Mouse (Mus musculus): ENCODE results near the gene Ank3.

The Ank3 gene

GRCm38 (mm10) chr10:69915566-69915965, 517.0 kb downstream of the Ank3 start:
- no peak for DNase-seq

GRCm38 (mm10) chr10:69916205-69916604, 517.6 kb downstream of the Ank3 start:
- no peak for DNase-seq

- no peak for DNase-seq
These were observed 518.3 kb downstream of the Ank3 start for GRCm38 (mm10) chr10:69916689-69917435.

GRCm38 (mm10) chr10:69917711-69918110, 519.1 kb downstream of the Ank3 start:
- DNase-seq: no peak

DNA sequence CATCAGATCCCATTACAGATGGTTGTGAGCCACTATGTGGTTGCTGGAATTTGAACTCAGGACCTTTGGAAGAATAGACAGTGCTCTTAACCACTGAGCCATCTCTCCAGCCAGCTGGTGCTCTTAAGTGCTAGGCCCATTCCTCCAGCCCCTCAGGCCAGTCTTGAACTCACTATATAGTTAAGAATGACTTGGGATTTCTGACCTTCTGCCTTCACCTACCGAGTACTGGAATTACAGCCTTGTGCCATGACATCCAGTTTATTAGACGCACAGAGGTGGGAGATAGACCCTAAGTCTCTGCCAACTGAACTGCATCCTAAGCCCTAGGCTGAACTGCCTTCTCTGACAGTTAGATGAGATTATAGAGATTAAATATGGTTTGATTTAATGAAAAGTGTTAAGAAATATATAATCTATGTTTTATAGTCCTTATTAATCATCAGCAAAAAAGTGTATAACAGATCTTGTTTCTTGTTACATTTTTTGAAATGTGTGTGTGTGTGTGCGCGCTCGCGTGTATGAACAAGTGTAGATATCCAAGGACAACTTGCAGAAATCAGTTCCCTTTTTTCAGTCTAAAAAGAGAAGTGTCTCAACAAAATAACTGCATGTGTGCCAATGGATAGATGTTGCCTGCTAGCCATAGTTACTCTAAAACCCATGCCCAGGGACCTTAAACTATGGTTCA, 520.0 kb downstream of the Ank3 start:
- DNase-seq: no peak

GRCm38 (mm10) chr10:69919152-69919492, 520.5 kb downstream of the Ank3 start:
- DNase-seq: no peak

DNA sequence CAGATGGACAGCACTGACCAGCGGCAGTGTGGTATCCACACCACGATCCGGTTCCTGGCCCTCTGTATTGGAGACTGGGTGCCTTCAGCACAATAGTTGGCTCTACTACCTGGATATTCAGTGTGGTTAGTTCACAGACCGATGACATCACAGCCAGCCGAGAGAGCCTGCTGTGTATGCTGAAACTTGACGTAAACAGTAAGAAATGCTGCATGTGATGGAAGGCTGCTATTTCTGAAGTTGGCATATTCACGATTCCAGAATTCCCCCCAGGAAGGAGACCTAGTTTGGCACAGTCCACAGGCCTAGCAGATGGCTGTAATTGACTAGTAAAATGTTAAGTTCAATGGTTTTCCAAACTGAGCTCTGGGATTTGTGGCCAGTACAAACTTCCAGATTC, 521.2 kb downstream of the Ank3 start:
- DNase-seq: no peak

GRCm38 (mm10) chr10:69922076-69922475, 523.5 kb downstream of the Ank3 start:
- no peak for DNase-seq

GRCm38 (mm10) chr10:69923801-69924200, 525.2 kb downstream of the Ank3 start:
- no peak for DNase-seq

- DNase-seq: no peak
These were observed 525.7 kb downstream of the Ank3 start for GRCm38 (mm10) chr10:69924321-69924720.

- no peak for DNase-seq
These were observed 526.3 kb downstream of the Ank3 start for GRCm38 (mm10) chr10:69924845-69925244.

- no peak for DNase-seq
These were observed 526.9 kb downstream of the Ank3 start for GRCm38 (mm10) chr10:69925285-69926157.

DNA sequence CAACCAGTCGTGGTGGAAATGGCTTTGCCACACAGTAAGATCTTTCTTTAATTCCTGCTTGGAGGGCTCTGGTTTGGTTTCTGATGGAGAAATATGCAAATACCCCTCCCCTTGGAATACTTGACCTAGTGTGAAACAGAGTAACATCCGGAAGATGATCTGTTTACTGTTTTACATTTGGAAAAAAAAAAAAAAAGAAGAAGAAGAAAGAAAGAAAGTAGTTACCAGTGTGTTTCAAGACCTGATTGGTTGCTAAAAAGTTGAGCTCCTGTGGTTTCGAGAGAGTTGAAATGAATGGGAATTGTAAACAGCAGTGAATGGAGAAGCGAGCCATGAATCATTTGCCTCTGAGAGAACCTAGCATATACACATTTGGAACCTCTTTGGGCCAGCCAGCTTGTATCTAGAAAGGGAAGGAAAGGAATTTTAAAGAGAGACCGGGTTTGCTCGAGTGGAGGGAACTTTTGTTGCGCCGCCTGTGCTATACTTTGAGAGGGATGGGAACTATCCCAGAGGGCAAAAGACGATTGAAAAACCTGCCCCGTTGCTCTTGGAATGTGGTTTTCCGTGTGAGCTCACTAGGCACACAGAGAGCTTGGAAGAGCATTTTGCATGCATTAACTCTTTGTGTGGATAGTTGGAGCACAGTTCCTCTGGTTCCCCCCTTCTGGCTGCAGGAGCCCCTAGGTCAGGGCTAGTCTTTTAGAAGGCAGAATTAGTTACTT, 527.7 kb downstream of the Ank3 start:
- DNase-seq: no peak

DNA sequence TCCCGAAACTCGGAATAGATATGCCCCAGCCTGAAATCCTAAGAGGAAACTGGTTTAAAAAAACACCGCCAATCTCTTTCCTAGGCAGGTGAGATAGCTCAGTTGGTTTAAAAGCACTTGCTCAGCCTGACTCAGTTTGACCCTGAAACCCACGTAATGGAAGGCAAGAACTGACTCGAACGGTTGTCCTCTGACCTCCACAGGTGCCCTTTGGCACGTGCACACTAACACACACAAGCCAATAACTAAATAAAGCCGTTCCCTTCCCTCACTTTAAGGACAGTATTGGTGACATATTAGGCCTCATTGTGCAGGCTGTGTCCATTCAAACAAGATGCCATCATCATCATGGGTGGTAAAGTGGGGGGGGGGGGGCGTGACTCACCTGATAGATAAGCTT, 528.4 kb downstream of the Ank3 start:
- DNase-seq: no peak

- no peak for DNase-seq
These were observed 529.8 kb downstream of the Ank3 start for GRCm38 (mm10) chr10:69928358-69928757.

DNA sequence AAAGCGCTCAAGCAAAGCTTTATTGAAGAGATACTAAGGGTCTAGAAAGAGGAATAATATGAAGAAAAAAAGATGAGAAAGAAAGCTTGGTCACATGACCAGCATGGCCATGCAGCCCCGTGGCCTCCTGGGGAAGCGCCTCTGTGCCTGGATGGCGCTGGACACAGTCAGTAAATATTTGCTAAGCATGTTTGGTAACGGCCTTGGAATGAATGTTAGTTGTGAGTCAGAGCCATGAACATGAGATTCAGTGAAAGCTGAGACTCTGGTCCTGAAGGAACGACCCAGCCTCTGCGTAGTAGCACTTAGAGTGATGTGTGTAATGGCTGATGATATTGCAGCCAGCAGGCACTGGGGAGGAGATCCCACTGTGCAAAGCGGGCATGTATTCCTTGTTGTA, 531.9 kb downstream of the Ank3 start:
- no peak for DNase-seq

DNA sequence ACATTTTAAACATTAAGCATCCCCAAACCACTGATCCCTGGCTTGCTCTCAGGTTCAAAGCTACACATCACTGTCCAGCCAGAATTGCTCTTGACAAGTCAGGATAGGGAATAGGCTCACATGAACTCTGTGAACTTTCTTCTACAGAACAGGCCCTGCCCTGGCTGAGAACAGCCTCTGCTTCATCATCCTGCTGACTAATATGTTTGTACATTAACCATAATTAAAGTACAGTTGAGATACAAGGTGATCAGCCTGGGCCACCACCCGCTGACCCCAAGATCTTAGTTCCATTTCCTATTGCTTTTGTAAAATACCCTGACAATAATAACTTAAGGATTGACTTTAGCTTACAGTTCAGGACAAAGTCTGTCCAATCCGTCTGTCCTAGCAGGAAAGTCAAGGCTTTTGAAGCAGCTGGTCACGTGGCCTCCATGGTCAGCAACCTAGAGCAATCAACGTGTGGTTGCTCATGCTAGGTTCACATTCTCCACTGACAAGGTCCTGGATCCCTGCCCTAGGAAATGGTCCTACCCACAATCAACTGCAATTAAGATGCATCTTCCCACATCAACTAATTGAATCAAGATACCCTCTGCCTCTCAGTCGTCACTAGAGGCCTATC, 538.0 kb downstream of the Ank3 start:
- DNase-seq: no peak

- DNase-seq: no peak
These were observed 538.8 kb downstream of the Ank3 start for GRCm38 (mm10) chr10:69937291-69937921.

DNA sequence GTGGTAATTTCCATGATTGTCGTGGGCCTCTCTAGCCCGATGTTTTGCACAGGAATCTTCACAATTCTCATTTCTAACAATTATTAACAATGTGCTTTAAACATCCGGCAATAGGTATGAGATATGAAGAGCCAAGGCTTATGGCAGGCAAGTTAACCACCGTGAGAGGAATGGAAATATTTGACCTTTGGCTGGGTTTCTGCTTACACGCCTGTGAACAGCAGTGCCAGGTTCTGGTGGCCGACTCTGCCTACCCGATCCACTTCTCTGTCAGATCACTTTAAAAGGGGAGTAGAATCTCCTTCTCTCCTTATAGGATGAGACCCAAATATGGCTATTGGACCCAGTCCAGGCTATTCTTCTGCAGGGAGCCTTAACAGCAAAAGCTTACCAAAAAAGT, 540.6 kb downstream of the Ank3 start:
- no peak for DNase-seq

DNA sequence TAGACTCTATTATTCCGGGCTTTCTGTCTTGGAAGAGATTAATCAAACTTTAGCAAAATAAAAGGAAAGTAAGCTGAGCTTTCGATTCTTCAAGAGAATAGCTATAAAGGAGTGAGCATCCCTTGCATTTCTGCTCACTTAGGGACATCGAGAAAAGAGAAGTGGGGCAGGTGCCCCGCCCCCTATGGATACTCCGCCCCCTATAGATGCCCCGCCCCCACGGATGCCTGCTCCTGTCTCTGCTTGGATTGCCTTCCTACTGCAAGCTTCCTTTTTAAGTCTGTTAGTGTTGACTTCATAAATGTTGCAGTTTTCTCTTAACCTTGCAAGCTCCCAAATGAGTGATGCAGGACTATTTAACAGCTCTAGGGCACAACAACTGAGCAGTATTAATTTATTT, 541.4 kb downstream of the Ank3 start:
- DNase-seq: no peak

DNA sequence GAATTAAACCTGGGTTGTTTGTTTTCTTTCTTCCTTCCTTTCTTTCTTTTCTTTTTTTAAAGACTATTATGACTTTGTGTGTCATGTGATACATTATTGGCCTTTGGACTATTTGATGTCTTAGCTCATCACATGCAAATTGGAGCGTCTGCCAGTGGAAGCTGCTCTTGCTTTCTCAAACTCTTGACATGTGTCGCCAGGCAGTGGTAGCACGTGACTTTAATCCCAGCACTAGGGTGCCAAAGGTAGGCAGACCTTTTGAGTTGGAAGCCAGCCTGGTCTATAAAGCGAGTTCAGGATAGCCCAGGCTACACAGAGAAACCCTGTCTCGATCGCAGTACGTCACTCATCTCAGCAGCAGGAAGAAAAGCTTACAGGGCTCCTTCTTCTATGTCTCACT, 542.4 kb downstream of the Ank3 start:
- DNase-seq: no peak

- no peak for DNase-seq
These were observed 546.3 kb downstream of the Ank3 start for GRCm38 (mm10) chr10:69944845-69945244.
